Mouse (Mus musculus) heart, embryonic 14.5 days (tissue): ENCODE results near the gene Myh7b. TPM values are rescaled to one million over a fixed set of nuclear protein-coding genes. Genes with fewer than 3 reads are reported as not detected.
A peak's percentile ranks its signal among the peaks of the same experiment; 100 is the strongest.

ENCODE experiments used
- ATAC-seq: fragments of 200-750 bp; cut with Nextera tagmentation; 2 replicates; pipeline ENCODE4 v1.8.0; 2017; ENCODE audit warnings: low read depth, moderate TSS enrichment; ENCODE audit not compliant: insufficient number of reproducible peaks, insufficient read depth, low FRiP score
- H3K27ac ChIP-seq, 2 experiments: fragments of 200-500 bp in 1 of 2; fragments of 300-500 bp in 1 of 2; sonication (generic) in 1 of 2; replicated peaks in 1 of 2; 2 replicates each; pipeline ENCODE4 v1.5.1; 2012 to 2014; ENCODE audit warnings: low read depth in 2 of 2, low read length in 2 of 2, control low read depth in 1 of 2, mild to moderate bottlenecking in 1 of 2, mixed read lengths in 1 of 2; ENCODE audit not compliant: control insufficient read depth in 1 of 2, insufficient read depth in 1 of 2
- H3K27me3 ChIP-seq: fragments of 300-500 bp; sonication (generic); 2 replicates; pipeline ENCODE4 v1.6.1; 2014; ENCODE audit warnings: mild to moderate bottlenecking, low read length, control low read depth; ENCODE audit not compliant: control insufficient read depth, insufficient read depth
- H3K36me3 ChIP-seq: fragments of 300-500 bp; sonication (generic); 2 replicates; pipeline ENCODE4 v1.6.1; 2014; ENCODE audit warnings: mild to moderate bottlenecking, control low read depth, low read length, mixed read lengths; ENCODE audit not compliant: control insufficient read depth, insufficient read depth
- H3K4me1 ChIP-seq, 2 experiments: fragments of 200-500 bp in 1 of 2; fragments of 300-500 bp in 1 of 2; sonication (generic) in 1 of 2; 2 replicates each; pipeline ENCODE4 v1.6.1; 2012 to 2014; ENCODE audit warnings: low read length in 2 of 2, control low read depth in 1 of 2, mixed read lengths in 1 of 2; ENCODE audit not compliant: control insufficient read depth in 2 of 2, insufficient read depth in 2 of 2
- H3K4me2 ChIP-seq: fragments of 300-500 bp; sonication (generic); 2 replicates; pipeline ENCODE4 v1.6.1; 2014; ENCODE audit warnings: mild to moderate bottlenecking, low read length
- H3K4me3 ChIP-seq, 2 experiments: fragments of 200-500 bp in 1 of 2; fragments of 300-500 bp in 1 of 2; sonication (generic) in 1 of 2; 2 replicates each; pipeline ENCODE4 v1.5.1; 2012 to 2014; ENCODE audit warnings: low read length in 2 of 2, mild to moderate bottlenecking in 2 of 2, control low read depth in 1 of 2, low read depth in 1 of 2, moderate library complexity in 1 of 2; ENCODE audit not compliant: control insufficient read depth in 1 of 2, insufficient read depth in 1 of 2
- H3K9ac ChIP-seq: fragments of 300-500 bp; sonication (generic); 2 replicates; pipeline ENCODE4 v1.6.1; 2014; ENCODE audit warnings: mild to moderate bottlenecking, low read length
- H3K9me3 ChIP-seq: fragments of 300-500 bp; sonication (generic); 2 replicates; pipeline ENCODE4 v1.6.1; 2016; ENCODE audit warnings: low read length, control low read depth; ENCODE audit not compliant: control insufficient read depth
- WGBS: fragments of 180-500 bp; shearing (Covaris S2); extraction: QIAGEN DNeasy Blood & Tissue Kit; methylation state at CpG from one replicate; pipeline ENCODE4 v1.1.7; 2014; 5-methylcytosine and 5-hydroxymethylcytosine counted together
- polyA plus RNA-seq: library from polyadenylated mRNA; unstranded; fragments of >200 nt; fragmentation: Nextera tagmentation; extraction: Ambion mirVana; gene quantifications from 2 replicates; pipeline ENCODE4 v1.2.1, GENCODE M21; 2014

Myh7b gene
- polyA plus RNA-seq, 1 experiment from 2014 or later, result 27.3 TPM

DNA sequence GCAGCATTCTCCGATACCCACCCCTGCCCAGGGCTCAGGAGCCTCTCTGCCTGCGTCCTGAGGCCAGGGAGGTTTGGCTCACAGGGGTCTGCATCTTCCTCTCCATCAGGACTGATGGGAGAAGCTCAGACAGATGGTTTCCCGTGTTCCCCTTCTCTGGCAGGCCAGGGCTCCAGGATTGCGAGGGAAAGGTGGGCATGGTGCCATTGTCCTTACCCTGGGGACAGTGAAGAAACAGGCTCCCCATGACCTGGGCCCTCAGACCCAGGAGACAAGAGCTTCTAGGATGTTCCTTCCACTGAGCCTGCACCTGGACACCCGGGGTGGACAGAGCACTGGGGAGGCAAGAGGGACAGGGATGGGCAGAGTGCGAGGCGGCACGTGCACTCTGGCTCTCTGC lies 23.6 kb downstream of the Myh7b start:
- no peak overlapping the region for H3K4me3 ChIP-seq

DNA sequence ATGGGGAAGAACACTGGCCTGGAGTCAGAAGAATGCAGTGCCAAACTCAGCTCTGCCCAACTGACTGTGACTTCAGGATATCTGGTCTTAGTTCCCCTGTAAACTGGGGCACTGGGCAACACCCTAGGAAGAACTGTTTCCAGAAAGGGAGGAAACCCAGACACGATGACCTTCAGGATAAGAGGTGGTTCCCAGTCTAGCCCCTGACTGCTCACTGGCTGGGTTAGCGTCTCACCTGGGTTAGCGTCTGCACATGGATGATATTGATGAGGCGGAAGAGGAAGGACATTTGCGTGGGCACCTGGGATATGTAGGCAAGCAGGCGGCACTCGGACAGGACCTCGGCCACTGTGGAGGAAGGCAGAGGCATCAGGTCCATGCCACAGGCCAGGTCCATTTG lies 24.9 kb downstream of the Myh7b start:
- H3K4me1 ChIP-seq, result no peaks in the 10 kb centered on the region
- WGBS, result 92% methylated on average over 8 of the region's 8 CpGs
- no peak overlapping the region for H3K4me2 ChIP-seq
- H3K9me3 ChIP-seq, result no peaks in the 10 kb centered on the region
- no peak overlapping the region for H3K4me3 ChIP-seq
- ATAC-seq, result no peak
- no peak overlapping the region for H3K9ac ChIP-seq
- no peak overlapping the region for H3K27ac ChIP-seq
- H3K36me3 ChIP-seq, result peaks cover 100% of the 10 kb centered on the region
- no peaks in the 10 kb centered on the region for H3K27me3 ChIP-seq

More for the DNA sequence above, 23.6 kb downstream of the Myh7b start:
- Histone ChIP-seq H3K4me2 (no peak overlapping the region), H3K27me3 (peaks cover 8% of the 10 kb centered on the region; the same call in 1 of the 2 replicates), H3K4me1 (peaks cover 0 to 1% of the 10 kb centered on the region in 2 experiments; a peak in 1 of 4 replicates), H3K9ac (no peak overlapping the region), H3K27ac (peak overlapping the region; percentile 27 to 39; a peak in 2 of 4 replicates), H3K9me3 (no peaks in the 10 kb centered on the region), H3K36me3 (peaks cover 100% of the 10 kb centered on the region)
- no peak; the same call in 1 of the 2 replicates for ATAC-seq
- WGBS, result 73% methylated on average over 8 of the region's 8 CpGs

DNA sequence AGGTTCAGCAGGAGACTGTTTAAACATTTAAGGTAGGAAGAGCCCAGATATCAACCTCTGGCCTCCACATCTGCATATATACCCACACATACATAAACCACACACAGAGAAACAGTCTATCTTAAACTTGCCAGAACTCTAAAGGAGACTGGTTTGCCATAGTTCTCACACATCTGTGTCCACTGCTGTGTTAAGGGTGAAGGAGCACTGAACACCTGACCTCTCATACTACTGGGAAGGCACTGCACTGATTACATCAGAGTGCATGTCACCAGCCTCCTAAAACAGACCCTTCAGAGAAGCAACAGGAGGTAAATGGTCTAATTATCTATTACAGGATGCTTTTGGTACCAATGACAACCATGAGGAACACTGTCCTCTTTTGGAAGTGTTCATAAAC lies 25.9 kb downstream of the Myh7b start:
- Histone ChIP-seq H3K9ac (no peak overlapping the region), H3K4me1 (no peaks in the 10 kb centered on the region), H3K4me3 (no peak overlapping the region), H3K27ac (no peak overlapping the region; a peak in 1 of 4 replicates), H3K9me3 (no peaks in the 10 kb centered on the region), H3K27me3 (no peaks in the 10 kb centered on the region), H3K4me2 (no peak overlapping the region), H3K36me3 (peaks cover 100% of the 10 kb centered on the region)
- no peak for ATAC-seq

DNA sequence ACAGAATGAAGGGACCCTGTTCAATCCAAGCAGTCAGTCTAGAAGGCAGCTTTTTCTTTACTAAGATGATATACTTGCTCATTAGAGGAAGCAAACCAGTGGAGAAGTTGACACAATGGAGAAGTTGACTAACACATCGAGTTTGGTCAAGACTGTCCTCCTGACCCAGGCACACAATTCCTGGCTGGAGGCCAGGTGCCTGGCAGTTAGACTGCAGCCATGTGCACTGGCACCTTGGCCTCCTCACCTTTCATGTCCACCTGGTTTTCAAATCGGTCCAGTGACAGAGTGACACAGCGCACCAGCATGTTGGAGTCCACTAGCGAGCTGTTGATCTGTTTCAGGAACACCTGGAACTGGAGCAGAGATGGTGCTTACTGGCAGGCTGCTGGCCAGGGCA lies 26.4 kb downstream of the Myh7b start:
- no peak overlapping the region for H3K27ac ChIP-seq
- peaks cover 100% of the 10 kb centered on the region for H3K36me3 ChIP-seq
- no peak overlapping the region for H3K9ac ChIP-seq
- no peaks in the 10 kb centered on the region for H3K27me3 ChIP-seq
- H3K4me2 ChIP-seq, result no peak overlapping the region
- WGBS, result 84% methylated on average over 4 of the region's 4 CpGs
- H3K9me3 ChIP-seq, result no peaks in the 10 kb centered on the region
- no peak overlapping the region for H3K4me3 ChIP-seq
- no peak for ATAC-seq
- H3K4me1 ChIP-seq, result no peaks in the 10 kb centered on the region

DNA sequence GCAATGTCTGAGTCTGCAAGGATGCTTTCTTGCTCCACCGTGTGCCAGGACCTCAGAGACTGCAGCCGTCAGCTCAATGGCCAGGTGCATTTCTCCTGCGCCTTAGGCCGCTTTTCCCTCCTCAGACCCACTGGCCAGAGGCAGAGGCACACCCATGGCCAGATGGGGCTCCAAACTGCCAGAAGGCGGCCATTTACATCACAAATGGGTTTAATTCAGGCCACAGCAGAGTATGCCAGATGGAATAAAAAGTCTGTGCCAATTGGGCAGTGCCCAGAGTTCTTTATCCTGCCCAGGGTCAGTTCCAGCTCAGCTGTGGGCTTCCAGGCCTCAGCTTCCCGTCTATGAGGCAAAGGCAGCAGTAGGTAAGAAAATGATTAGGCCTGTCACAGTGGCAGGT lies 29.6 kb downstream of the Myh7b start:
- Histone ChIP-seq H3K9me3 (no peaks in the 10 kb centered on the region), H3K27me3 (no peaks in the 10 kb centered on the region), H3K4me1 (no peaks in the 10 kb centered on the region), H3K27ac (no peak overlapping the region), H3K4me2 (no peak overlapping the region), H3K9ac (no peak overlapping the region), H3K36me3 (peaks cover 100% of the 10 kb centered on the region), H3K4me3 (no peak overlapping the region)
- ATAC-seq, result no peak
- 91% methylated on average over 6 of the region's 6 CpGs for WGBS

DNA sequence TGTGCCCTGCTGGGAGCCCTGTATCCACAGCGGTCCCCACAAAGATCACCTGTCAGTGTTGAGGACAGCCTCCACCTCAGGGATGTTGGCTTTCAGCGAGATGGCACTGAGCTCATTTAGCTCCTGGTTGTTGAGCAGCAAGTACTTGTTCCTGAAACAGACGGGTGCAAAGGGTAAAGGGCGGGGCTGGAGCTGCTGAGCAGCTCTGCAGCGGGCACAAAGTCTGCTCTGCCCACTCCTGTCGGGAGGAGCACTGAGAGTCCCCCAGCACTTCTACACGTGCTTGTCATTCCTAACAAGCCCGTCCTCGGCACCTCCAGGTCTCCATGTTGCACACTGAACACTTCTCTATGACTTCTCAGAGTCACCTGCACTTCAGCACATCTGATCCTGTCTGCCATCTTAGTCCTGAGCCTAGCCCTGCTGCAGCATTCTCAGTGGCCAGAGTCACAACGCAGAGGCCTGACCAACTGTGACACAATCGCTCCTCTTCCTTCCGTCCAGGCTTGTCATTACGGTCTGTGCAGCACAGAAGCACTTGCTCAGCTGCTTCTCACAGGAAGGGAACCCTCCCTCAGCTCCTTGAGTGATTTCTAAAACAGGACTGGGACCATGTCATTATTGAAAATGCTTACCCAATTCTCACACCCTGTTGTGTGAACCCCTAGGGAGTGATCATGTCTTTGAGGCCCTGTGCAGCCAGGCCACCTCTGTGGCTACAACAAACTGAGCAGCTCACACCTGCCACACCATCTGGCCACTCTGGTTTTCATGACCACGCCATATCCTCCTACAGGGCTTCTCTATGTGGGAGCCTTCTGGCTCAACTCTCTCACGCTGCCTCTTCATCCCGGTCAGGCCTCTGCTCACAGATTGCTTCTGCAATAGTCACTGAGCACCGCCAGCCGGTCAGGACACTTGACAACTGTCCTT lies 30.8 kb downstream of the Myh7b start:
- no peak for ATAC-seq
- no peaks in the 10 kb centered on the region for H3K4me1 ChIP-seq
- WGBS, result 81% methylated on average over 18 of the region's 18 CpGs

DNA sequence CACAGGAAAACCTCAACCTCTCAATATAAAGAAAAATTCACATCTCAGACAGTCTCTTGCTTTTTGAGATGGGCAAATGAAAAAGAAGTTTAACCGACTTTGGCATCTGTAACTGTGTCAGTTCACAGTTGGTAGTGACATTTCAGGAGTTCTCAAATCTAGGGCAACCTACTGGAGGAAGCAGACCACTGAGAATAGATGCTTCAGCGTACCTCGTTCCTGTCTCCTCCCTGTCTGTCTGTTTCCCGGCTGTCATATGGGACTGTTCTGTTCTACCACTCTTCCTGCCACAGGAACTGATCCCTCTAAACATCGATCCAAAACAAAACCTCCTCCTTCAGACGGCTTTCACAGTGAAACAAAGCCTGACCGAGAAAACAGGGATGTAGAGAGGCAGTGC lies 34.7 kb downstream of the Myh7b start:
- Histone ChIP-seq H3K27me3 (no peaks in the 10 kb centered on the region), H3K36me3 (peaks cover 97% of the 10 kb centered on the region), H3K27ac (no peak overlapping the region), H3K4me2 (no peak overlapping the region), H3K9me3 (no peaks in the 10 kb centered on the region), H3K4me1 (no peaks in the 10 kb centered on the region), H3K9ac (no peak overlapping the region), H3K4me3 (no peak overlapping the region)
- WGBS, result 86% methylated on average over 7 of the region's 7 CpGs
- no peak for ATAC-seq

More for the DNA sequence above, 30.8 kb downstream of the Myh7b start:
- H3K36me3 ChIP-seq, result peaks cover 98% of the 10 kb centered on the region
- H3K4me2 ChIP-seq, result no peak overlapping the region
- H3K27me3 ChIP-seq, result no peaks in the 10 kb centered on the region
- H3K9ac ChIP-seq, result no peak overlapping the region
- no peaks in the 10 kb centered on the region for H3K9me3 ChIP-seq
- H3K4me3 ChIP-seq, result no peak overlapping the region
- no peak overlapping the region for H3K27ac ChIP-seq
